Mouse (Mus musculus): ENCODE data around the gene Kansl2. TPM values are rescaled to one million over a fixed set of nuclear protein-coding genes. Genes with fewer than 3 reads are reported as not detected.

Gene Kansl2
- polyA plus RNA-seq, 1 experiment, result 33.1 TPM

GRCm38 (mm10) chr15:98512232-98512631, 21.8 kb downstream of the Kansl2 start:
- Histone ChIP-seq H3K36me3 (ENCODE audit: control insufficient read depth, insufficient read depth, low read length) (no peaks in the 10 kb centered on the region), H3K4me3 (ENCODE audit: insufficient read depth, low read depth, low read length) (no peak overlapping the region), H3K4me1 (ENCODE audit: control insufficient read depth, insufficient read depth, low read length) (peaks cover 3% of the 10 kb centered on the region; the same call in 1 of the 2 replicates), H3K27ac (ENCODE audit: insufficient read depth, low read depth, low read length) (no peak overlapping the region), H3K27me3 (replicated peaks; ENCODE audit: control insufficient read depth, insufficient read depth, low read length) (no peaks in the 10 kb centered on the region)
- no peak for DNase-seq
- TF ChIP-seq CTCF (conservative IDR thresholded peaks at IDR 0.05; ENCODE audit: insufficient read depth, insufficient read length, low read depth, low read length) (no peak), POLR2A (IDR thresholded peaks at IDR 0.05; ENCODE audit: low read depth, low read length) (no peak)
- WGBS, result 67% methylated on average over 8 of the region's 8 CpGs

- peak; percentile 44 for DNase-seq
- TF ChIP-seq CTCF (conservative IDR thresholded peaks at IDR 0.05; ENCODE audit: insufficient read depth, insufficient read length, low read depth, low read length), result no peak
- TF ChIP-seq POLR2A (IDR thresholded peaks at IDR 0.05; ENCODE audit: low read depth, low read length), result no peak
- WGBS, result 70% methylated on average over 13 of the region's 13 CpGs
- Histone ChIP-seq H3K27me3 (replicated peaks; ENCODE audit: control insufficient read depth, insufficient read depth, low read length) (no peaks in the 10 kb centered on the region), H3K27ac (ENCODE audit: insufficient read depth, low read depth, low read length) (no peak overlapping the region), H3K4me1 (ENCODE audit: control insufficient read depth, insufficient read depth, low read length) (peaks cover 3% of the 10 kb centered on the region; the same call in 1 of the 2 replicates), H3K4me3 (ENCODE audit: insufficient read depth, low read depth, low read length) (no peak overlapping the region), H3K36me3 (ENCODE audit: control insufficient read depth, insufficient read depth, low read length) (no peaks in the 10 kb centered on the region)
Observed at GRCm38 (mm10) chr15:98511386-98511928, 22.6 kb downstream of the Kansl2 start.

- Histone ChIP-seq H3K4me1 (ENCODE audit: control insufficient read depth, insufficient read depth, low read length) (peaks cover 3% of the 10 kb centered on the region; the same call in 1 of the 2 replicates), H3K27ac (ENCODE audit: insufficient read depth, low read depth, low read length) (no peak overlapping the region), H3K36me3 (ENCODE audit: control insufficient read depth, insufficient read depth, low read length) (no peaks in the 10 kb centered on the region), H3K4me3 (ENCODE audit: insufficient read depth, low read depth, low read length) (peak overlapping the region; percentile 25; the same call in 1 of the 2 replicates), H3K27me3 (replicated peaks; ENCODE audit: control insufficient read depth, insufficient read depth, low read length) (no peaks in the 10 kb centered on the region)
- 26% methylated on average over 25 of the region's 25 CpGs for WGBS
- TF ChIP-seq CTCF (conservative IDR thresholded peaks at IDR 0.05; ENCODE audit: insufficient read depth, insufficient read length, low read depth, low read length) (peak; percentile 79), POLR2A (IDR thresholded peaks at IDR 0.05; ENCODE audit: low read depth, low read length) (no peak)
- peak; percentile 72 for DNase-seq
Observed at GRCm38 (mm10) chr15:98510438-98511385, 23.4 kb downstream of the Kansl2 start.

GRCm38 (mm10) chr15:98509387-98509786, 24.7 kb downstream of the Kansl2 start:
- TF ChIP-seq POLR2A (IDR thresholded peaks at IDR 0.05; ENCODE audit: low read depth, low read length) (no peak), CTCF (conservative IDR thresholded peaks at IDR 0.05; ENCODE audit: insufficient read depth, insufficient read length, low read depth, low read length) (no peak)
- Histone ChIP-seq H3K27ac (ENCODE audit: insufficient read depth, low read depth, low read length) (no peak overlapping the region), H3K27me3 (replicated peaks; ENCODE audit: control insufficient read depth, insufficient read depth, low read length) (no peaks in the 10 kb centered on the region), H3K4me1 (ENCODE audit: control insufficient read depth, insufficient read depth, low read length) (peaks cover 3% of the 10 kb centered on the region; the same call in 1 of the 2 replicates), H3K4me3 (ENCODE audit: insufficient read depth, low read depth, low read length) (no peak overlapping the region), H3K36me3 (ENCODE audit: control insufficient read depth, insufficient read depth, low read length) (no peaks in the 10 kb centered on the region)
- no peak for DNase-seq
- 48% methylated on average over 2 of the region's 2 CpGs for WGBS

GRCm38 (mm10) chr15:98507321-98507720, 26.7 kb downstream of the Kansl2 start:
- H3K27me3 ChIP-seq (replicated peaks; ENCODE audit: control insufficient read depth, insufficient read depth, low read length), result no peaks in the 10 kb centered on the region
- H3K36me3 ChIP-seq (ENCODE audit: control insufficient read depth, insufficient read depth, low read length), result no peaks in the 10 kb centered on the region
- H3K4me3 ChIP-seq (ENCODE audit: insufficient read depth, low read depth, low read length), result no peak overlapping the region
- WGBS, result 93% methylated on average over 6 of the region's 6 CpGs
- DNase-seq, result no peak
- TF ChIP-seq CTCF (conservative IDR thresholded peaks at IDR 0.05; ENCODE audit: insufficient read depth, insufficient read length, low read depth, low read length), result no peak
- TF ChIP-seq POLR2A (IDR thresholded peaks at IDR 0.05; ENCODE audit: low read depth, low read length), result no peak
- no peak overlapping the region for H3K27ac ChIP-seq (ENCODE audit: insufficient read depth, low read depth, low read length)
- peaks cover 3% of the 10 kb centered on the region; the same call in 1 of the 2 replicates for H3K4me1 ChIP-seq (ENCODE audit: control insufficient read depth, insufficient read depth, low read length)

- Histone ChIP-seq H3K4me3 (ENCODE audit: insufficient read depth, low read depth, low read length) (no peak overlapping the region), H3K27ac (ENCODE audit: insufficient read depth, low read depth, low read length) (no peak overlapping the region), H3K36me3 (ENCODE audit: control insufficient read depth, insufficient read depth, low read length) (no peaks in the 10 kb centered on the region), H3K4me1 (ENCODE audit: control insufficient read depth, insufficient read depth, low read length) (peaks cover 3% of the 10 kb centered on the region; the same call in 1 of the 2 replicates), H3K27me3 (replicated peaks; ENCODE audit: control insufficient read depth, insufficient read depth, low read length) (no peaks in the 10 kb centered on the region)
- TF ChIP-seq POLR2A (IDR thresholded peaks at IDR 0.05; ENCODE audit: low read depth, low read length) (no peak), CTCF (conservative IDR thresholded peaks at IDR 0.05; ENCODE audit: insufficient read depth, insufficient read length, low read depth, low read length) (no peak)
- 60% methylated on average over 9 of the region's 9 CpGs for WGBS
- DNase-seq, result peak; percentile 68
Observed at GRCm38 (mm10) chr15:98506253-98506957, 27.7 kb downstream of the Kansl2 start.

All from kidney, adult 2 months (tissue).